Mouse (Mus musculus): ENCODE results near the gene Ephx3. TPM values are rescaled to one million over a fixed set of nuclear protein-coding genes. Genes with fewer than 3 reads are reported as not detected.

Ephx3 gene
- polyA plus RNA-seq (2012; ENCODE audit: low replicate concordance) = not detected in 2 replicates

GRCm38 (mm10) chr17:32188863-32189636 is at the start of gene Ephx3:
Gene Ephx3, minus strand, starts transcription at chr17:32189549.

GRCm38 (mm10) chr17:32166687-32167086 is 22.7 kb downstream of the Ephx3 start, which contains the start of gene Notch3:
Gene Notch3, minus strand, starts transcription at chr17:32166852.

Other genes with a start within 250 kb of the Ephx3 start
- gene Rrp1b, start 153.4 kb downstream of the Ephx3 start, polyA plus RNA-seq (2012; ENCODE audit: low replicate concordance) = 60.2 and 143 TPM in 2 replicates
- gene Hsf2bp, start 153.2 kb downstream of the Ephx3 start, polyA plus RNA-seq (2012; ENCODE audit: low replicate concordance) = 0.08 TPM in 1 of 2 replicates, not detected in the other
- 1.2 and 4.5 TPM in 2 replicates for gene Notch3, start 22.7 kb downstream of the Ephx3 start, polyA plus RNA-seq (2012; ENCODE audit: low replicate concordance)
- 216 and 300 TPM in 2 replicates for gene Brd4, start 95.2 kb upstream of the Ephx3 start, polyA plus RNA-seq (2012; ENCODE audit: low replicate concordance)
- gene Akap8, start 131.7 kb upstream of the Ephx3 start, polyA plus RNA-seq (2012; ENCODE audit: low replicate concordance) = 397 and 498 TPM in 2 replicates
- gene Akap8l, start 161.1 kb upstream of the Ephx3 start, polyA plus RNA-seq (2012; ENCODE audit: low replicate concordance) = 219 and 519 TPM in 2 replicates
- gene Wiz, start 199.9 kb upstream of the Ephx3 start, polyA plus RNA-seq (2012; ENCODE audit: low replicate concordance) = 65.0 and 91.1 TPM in 2 replicates
- 143 and 237 TPM in 2 replicates for gene Rasal3, start 214.0 kb upstream of the Ephx3 start, polyA plus RNA-seq (2012; ENCODE audit: low replicate concordance)
- 39.2 and 48.5 TPM in 2 replicates for gene Pglyrp2, start 234.6 kb upstream of the Ephx3 start, polyA plus RNA-seq (2012; ENCODE audit: low replicate concordance)